Mouse (Mus musculus): Measurements from ENCODE around the gene Tjp2.
"Not testable (repeated sequence)": the region's sequence is repeated elsewhere in the genome, so short reads cannot be mapped to it uniquely, and the experiment has no call there.

Tjp2 gene

DNA sequence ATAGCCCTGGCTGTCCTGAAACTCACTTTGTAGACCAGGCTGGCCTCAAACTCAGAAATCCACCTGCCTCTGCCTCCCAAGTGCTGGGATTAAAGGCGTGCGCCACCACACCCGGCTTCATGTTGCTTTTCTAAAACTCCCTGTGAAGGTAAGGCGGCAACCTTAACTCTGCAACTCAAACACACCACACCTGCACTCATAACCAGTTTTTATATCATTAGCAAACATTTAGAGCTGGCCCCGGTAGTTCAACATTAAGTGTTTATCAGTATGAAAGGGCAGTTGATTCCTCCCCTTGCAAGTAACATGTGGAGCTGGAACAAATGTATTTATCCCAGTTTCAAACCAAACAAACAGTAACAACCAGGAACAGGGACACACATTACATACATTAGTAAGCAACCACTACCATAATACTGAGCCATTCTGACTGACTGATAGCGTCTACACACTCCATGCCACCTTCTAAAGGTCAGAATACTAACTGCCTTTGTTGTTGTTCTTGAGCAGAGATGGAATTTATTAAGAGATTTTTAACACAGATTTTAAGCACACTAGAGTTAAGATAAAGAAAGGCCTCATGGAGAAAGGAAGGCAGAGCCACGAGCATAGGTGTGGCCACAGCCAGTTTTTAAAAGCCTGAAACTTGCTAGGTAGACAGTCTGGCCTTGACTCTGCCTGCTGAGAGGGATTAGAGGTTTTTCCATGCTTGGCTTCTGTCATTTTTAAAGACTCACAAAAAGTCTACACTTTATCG lies 101.1 kb downstream of the Tjp2 start:
- DNase-seq (ENCODE audit: extremely low spot score), result no peak

DNA sequence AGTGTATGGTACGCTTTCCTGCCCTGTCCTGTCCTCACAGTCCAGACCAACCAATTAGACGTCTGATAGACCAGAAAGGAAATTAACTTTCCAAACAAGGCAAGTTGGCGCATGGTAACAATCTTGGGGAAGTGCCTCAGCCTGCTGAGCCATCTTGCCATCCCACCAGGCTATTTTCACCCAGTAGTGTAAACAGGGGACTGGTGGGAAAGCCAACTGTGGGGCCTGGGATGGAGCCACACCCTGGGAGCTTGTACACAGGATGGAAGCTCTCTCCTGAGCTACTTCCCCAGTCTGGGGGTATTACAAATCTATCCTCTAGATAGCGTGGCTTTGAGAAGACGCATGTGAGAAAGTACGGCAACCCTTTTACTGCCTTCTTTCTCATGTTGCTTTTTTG lies 101.7 kb downstream of the Tjp2 start:
- DNase-seq (ENCODE audit: extremely low spot score), result no peak

DNA sequence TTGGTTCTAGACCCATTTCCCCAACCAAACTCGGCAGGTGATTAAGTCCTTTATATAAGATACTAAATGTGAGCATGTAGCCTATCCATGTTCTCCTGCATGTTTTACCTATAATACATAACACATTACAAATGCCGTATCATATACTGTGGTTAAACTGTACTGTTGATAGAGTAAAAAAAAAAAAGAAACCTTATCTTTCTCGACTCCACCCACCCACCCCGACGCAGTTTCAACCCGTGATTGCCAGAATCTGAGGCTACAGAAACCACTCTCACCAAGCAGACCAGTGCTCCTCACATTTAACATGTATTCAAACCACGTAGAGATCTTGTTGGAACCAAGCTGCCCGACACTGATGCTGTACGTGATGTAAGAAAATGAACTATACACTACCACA lies 102.2 kb downstream of the Tjp2 start:
- no peak for DNase-seq (ENCODE audit: extremely low spot score)

DNA sequence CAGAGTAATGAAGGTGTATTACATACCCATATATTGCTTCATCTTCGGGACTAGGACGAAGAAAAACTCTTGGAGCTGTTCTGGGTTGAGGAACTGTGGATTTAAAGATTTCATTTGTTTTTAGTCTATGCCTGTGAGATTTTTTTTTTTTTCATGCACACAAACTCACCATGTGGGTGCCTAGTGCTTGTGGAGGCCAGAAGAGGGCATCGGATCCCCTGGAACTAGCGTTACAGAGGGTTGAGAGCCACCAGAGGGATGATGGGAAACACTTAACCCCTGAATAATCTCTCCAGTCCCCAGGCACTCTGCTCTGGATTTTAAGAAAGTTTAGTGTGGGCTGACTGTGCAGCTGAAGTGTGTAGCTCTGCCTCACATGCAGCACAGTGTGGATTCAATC lies 104.0 kb downstream of the Tjp2 start:
- DNase-seq (ENCODE audit: extremely low spot score), result no peak

DNA sequence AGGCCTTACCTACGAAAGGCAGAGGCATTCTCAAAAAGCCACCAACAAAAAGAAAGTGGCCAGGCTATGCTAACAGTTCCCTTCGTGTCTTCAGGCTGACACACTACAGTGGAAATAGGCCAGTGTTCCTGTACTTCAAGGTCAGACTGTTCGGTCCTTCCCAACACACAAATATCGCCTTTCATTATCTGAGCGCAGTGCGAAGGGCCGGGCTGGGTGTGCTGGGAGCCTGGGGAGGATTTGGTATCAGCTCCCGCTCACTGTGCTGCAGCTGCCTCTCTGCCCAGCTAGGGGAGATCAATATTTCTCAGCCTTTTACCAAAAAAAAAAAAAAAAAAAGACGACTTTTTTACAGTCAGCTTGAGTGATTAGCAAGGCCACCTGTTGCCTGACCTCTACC lies 106.1 kb downstream of the Tjp2 start:
- no peak for DNase-seq (ENCODE audit: extremely low spot score)

DNA sequence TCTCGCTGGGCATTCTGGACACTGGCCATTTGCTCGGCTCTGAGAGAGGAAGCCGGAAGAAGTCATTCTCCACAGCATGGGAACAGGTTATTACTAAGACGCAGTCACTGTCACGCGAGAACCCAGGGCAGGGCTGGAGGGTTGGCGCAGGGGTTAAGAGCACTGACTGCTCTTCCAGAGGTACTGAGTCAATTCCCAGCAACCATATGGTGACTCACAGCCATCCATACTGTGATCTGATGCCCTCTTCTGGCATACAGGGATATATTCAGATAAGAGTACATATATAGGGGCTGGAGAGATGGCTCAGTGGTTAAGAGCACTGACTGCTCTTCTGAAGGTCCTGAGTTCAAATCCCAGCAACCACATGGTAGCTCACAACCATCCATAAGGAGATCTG lies 113.2 kb downstream of the Tjp2 start:
- DNase-seq (ENCODE audit: extremely low spot score), result no peak

DNA sequence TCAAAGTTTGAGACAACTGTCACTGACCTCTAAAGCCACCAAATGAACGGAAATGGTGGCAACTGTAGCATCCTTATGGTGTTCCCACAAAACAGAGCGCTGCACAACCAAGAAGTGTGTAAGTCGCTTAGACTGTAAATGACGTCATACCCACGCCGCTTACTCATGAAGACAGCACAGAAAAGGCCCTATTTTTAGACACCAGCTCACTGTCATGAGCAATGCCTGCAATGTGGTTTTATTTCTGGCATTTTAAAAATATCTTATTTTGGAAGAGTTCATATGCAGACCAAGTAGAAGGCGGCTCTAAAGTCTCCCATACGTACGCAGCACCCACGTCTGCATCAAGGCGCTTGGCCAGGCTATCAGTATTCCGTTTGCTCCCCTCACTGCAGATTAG lies 117.1 kb downstream of the Tjp2 start:
- no peak for DNase-seq (ENCODE audit: extremely low spot score)

DNA sequence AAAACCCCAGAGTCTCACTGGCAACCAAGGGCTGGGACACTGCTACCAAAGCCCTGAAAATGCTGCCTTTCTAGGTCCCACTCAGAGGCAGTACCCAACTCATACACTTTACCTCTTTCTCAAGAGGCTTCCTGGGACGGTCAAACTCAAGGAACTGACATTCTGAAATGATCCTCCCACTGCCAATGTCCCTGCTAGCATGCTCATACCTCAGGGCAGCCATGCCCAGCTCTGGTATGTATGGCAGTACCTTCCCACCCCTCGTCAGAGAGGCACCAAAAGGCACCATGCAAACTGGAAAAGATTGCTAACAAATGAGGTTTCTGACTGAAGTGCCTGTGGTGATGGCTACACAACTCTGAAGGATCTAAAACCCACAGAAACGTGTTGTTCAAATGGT lies 121.0 kb downstream of the Tjp2 start:
- no peak for DNase-seq (ENCODE audit: extremely low spot score)

DNA sequence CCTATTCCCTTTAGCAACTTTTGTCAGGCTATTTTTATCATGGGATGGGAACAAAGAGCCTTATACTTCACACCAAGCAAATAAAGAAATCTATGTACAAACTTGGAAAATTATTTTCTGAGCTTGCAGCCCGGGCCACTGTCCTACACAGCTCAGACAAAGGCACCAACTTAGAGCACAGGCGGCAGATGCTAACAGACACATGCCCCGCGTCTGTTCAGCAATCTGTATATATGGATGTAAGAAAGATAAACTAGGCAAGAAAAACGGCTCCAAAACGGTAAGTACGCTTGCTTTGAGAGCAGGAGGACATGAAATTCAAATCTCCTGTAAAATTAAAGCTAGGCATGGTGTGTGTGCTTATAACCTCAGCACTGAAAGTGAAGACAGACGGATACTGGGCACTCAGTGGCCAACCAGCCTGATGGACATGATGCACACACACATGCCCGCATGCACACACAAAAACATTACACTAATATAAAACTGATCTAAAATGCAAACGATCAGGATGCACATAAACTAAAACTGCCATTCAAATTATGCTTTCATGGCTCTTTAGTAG lies 122.2 kb downstream of the Tjp2 start:
- DNase-seq (ENCODE audit: extremely low spot score), result no peak

DNA sequence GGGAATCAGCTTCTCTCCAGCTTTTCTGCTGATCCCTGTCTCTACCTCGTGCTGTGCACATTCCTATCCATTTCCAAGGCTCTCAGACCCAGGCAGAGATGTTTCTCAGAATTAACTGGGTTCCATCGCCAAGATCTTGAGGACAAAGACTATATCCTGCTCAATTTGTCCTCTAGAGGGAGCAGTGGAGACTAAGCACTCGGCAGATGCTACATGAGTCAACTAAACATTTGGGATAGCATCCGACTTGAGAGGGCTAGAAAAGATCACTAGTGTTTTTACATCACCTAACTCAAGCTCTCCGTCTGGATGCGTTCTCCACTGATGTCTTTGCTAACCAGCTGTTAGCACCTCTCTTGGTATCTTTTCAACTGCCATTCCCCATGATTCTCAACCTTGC lies 123.6 kb downstream of the Tjp2 start:
- DNase-seq (ENCODE audit: extremely low spot score), result peak; percentile 10

DNA sequence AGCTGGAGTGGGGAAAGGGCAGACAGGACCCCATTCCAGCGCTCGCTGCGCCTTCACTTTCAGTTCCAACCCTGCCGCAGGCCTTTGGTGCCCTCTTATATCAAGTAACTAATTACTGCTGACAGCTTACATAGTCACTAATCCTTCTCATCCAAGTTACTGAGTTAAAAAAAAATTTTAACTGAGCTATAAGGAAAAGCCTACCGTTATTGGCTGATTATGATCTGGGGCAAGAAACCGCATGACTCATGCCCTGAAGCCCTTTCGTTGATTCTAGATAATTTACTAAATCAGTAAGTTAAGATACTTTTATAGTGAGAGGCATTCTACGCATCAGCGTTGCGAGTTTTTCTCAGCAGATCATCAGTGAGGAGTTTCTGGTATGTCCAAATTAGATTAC lies 126.1 kb downstream of the Tjp2 start:
- no peak for DNase-seq (ENCODE audit: extremely low spot score)

DNA sequence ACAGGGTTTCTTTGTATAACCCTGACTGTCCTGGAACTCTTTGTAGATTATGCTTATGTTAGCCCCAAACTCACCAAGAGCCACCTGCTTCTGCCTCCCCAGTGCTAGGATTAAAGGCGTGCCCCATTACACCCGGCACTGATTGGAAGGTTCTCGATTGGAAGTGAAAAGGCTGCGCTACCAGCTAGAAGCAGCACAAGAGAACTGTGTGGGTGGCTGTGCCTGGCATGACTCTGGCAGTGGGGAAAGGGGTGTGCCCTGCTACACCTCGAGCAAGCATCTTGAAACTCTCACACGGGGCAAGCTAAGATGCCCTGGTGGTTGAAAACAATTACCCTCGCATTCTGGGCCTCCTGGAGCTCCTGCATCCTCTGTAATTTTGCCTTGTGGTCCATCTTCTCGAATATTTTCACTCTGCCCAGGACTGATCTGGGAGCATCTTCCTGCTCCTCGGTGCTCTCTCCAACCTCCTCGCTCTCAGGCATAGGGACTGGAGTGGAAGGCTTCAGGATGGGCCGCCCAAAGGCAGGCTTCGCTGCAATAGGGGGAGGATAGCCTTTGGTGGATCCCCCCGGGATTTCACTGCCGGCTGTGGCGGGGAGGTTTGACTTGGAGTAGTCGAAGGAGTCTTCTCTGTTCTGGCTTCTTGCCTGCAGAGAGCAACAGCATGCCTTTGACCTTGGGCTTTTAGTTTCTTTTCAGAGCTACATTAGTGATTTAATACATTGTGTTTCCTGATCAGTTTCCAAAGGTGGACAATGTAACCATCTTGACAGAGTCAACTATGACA lies 127.0 kb downstream of the Tjp2 start:
- DNase-seq (ENCODE audit: extremely low spot score), result no peak

DNA sequence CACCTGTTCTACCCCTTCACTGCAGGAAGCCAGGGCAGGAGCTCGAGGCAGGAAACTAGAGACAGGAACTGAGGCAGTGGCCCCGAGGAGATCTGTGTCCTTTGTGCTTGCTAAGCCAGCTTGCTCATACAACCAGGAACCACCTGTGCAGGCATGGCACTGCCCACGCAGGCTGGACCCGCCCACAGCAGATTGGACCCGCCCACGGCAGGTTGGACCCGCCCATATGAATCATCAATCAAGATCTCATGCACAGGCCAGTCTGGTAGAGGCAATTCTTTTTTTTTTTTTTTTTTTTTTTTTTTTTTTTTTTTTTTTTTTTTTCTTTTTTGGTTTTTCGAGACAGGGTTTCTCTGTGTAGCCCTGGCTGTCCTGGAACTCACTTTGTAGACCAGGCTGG lies 132.8 kb downstream of the Tjp2 start:
- DNase-seq (ENCODE audit: extremely low spot score), result not testable (repeated sequence)

DNA sequence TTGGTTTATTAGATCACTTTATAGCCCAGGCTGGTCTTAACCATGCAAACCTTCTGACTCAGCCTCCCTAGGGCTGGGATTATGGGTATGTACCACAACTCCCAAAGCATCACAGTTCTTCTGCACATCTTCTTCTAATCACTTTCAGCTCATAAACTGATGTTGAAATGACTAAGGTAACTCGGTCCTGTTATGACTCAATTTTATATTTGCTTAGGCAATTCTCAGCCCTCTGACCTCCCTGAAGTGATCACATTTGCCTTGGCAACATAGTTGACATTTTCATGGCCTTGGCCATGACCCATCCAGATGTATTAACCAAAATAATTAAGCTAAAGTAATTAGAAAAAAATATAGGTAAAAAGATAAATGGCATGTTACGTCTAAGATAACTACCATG lies 134.5 kb downstream of the Tjp2 start:
- DNase-seq (ENCODE audit: extremely low spot score), result no peak

DNA sequence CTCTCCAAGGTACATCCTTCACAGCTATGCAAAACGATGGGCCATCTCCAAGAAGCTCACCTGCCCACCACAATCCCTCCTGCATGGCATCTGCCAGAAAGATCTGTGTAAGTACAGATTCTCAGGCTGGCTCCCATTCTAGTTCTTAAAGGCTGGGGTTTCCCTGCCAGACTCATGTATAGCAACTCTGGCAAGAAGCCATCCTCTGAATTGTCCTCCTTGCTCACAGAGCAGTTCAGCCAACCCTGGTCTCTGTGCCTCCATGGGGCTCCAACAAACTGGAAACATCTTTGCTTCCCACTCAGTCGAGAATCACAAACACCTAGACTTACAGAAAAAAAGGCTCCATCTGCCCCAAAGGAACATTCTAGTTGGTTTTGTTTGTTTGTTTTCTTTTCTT lies 139.5 kb downstream of the Tjp2 start:
- no peak for DNase-seq (ENCODE audit: extremely low spot score)

DNA sequence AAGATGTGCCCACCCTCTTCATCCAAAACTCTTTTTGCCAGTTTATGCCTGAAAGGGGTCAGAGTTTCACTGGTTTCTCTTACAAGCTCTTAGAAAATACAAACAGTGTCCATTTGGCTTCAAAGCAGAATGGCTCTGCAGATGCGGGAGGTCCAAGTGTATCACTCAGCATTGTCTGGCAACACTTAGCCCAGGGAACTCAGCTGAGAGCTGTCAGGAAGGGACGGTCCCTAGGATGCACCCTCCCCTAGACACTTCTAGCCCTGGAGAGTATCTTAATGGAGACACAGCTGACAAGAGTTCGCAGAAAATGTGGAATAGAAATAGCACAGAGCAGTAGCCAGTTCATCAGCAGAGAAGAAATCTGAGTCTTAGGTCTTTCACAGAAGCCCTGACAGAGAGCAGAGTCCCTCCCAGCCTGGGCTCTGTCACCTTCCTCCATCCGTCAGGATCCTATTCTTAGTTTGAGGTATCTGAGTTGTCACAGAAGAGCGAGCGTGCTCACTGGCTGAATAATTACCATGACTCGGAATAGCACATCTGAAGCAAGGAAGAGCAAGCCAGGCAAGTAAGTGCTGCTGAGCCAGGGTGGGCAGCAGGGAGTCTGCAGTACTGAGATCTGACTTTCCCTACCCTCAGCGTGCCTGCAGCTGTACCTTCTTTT lies 144.3 kb downstream of the Tjp2 start:
- peak; percentile 2 for DNase-seq (ENCODE audit: extremely low spot score)

DNA sequence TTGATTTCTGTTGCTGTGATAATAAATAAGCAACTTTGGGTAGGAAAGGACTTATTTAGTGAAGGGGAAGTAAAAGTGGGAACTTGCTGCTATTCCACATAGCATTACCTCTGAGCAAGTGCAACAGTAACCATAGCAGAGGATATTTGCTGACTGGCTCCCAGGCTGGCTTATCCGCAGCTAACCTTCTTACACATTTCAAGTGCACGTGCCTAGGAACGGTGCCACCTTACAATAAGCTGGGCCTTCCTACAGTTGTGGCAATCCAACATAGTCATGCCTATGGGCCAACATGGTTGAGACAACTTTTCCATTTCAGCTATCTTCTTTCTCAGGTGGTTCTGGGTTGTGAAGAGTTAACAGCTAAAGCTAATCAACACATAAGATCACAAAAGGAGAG lies 147.2 kb downstream of the Tjp2 start:
- no peak for DNase-seq (ENCODE audit: extremely low spot score)

DNA sequence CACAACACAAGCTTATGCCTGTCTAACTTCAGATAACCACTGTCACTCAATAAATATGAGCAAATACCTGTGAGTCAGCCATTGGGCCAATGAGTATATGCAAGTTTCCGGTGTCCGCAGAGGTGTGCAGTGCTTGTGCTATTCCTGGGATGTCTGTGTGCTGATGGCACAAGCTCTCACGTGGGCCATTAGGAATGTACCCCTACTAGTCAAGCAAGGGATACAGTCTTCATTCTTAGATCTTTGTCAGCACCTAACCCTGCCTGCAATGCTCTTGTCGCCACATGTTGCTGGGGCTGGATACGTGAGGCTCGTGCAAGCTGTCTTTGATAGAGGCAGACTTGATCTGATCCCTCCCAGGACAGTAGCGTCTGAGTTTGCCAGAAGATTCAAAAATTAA lies 148.3 kb downstream of the Tjp2 start:
- no peak for DNase-seq (ENCODE audit: extremely low spot score)

DNA sequence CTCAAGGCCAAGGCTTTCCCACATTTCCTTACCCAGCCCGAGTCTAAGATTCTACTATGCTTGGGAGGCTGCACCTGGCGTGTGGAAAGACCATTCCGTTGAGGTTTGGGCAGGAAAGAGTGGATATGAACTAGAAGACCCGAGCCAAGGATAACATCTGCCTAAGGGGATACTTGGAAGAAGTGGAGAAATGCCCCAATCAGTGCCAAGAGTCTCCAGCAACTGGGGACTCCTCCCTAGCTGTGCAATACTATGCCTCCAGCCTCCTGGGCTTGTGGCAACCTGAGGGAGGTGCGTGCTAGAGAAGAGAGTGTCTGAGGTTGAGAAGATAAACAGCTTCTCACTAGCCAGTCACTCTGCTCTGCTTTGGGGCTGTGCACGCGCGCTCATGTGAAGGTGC lies 148.9 kb downstream of the Tjp2 start:
- DNase-seq (ENCODE audit: extremely low spot score), result no peak

DNA sequence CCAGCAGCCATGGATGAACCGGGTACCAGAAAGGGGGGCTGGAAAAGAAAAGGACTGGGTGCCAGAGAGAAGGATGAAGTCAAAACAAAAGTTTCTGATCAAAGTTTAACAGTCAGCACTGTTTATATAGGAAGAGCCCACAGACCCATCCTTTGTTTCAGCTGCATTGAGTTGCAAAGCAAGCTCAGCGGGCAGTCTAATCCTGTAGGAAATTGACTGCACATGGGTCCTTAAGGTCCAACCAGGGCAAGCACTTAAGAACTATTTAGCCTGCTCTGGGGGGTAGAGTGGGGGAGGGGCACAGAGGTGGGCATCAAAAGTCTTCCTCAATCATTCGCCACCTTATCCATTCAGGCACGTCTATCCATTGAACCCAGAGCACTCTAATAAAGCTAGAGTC lies 151.7 kb downstream of the Tjp2 start:
- no peak for DNase-seq (ENCODE audit: extremely low spot score)

DNA sequence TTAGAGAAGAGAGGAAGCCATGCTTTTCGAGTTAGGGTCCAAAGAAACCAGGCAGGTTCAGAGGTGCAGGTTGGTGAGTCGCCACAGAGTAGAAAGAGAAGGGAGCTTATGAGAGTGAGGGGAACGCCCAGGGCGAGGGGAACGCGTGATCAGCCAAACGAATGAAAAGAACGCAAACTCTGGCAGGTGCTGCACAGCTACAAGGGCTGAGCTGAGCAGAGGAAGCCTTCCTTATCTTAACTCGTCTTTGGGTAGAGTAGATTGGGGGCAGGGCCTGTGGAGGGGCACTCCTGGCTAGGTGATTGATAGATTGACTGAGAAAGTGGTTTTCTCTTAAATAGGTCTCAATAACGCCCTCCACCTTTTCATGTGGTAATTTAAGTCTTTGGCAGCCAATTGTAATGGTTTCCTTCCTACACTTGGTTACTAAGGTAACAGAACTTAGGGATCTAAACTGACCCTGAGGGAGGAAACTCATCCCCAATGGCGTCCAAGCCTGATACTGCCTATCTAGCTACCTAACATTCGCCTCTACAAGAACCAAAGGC lies 160.4 kb downstream of the Tjp2 start:
- no peak for DNase-seq (ENCODE audit: extremely low spot score)

DNA sequence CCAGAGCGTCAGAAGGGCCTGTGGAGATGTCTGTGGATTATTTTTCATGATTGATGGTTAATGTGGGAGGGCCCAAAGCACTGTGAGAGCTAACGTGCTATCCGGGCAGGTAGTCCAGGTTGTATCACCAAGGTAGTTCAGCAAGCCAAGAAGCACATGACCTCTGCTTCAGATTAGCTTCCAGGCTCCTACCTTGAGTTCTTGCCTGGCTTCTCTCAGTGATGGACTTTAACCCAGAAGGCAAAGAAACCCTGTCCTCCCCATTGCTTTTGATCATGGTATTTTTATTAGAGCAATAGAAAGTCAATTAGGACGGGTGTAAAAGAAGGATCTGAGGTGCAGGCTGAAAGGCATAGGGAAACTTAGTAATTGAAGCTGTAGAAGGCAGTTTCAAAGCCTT lies 161.2 kb downstream of the Tjp2 start:
- DNase-seq (ENCODE audit: extremely low spot score), result no peak
